Mouse (Mus musculus) cerebellum, postnatal 14 days (tissue): ENCODE data around the gene Trir.

ENCODE experiments used
- DNase-seq, 2 experiments: peaks; one replicate each; pipeline ENCODE4 v3.0.0; 2021; ENCODE audit warnings: mixed read lengths in 2 of 2

Trir gene

GRCm38 (mm10) chr8:85037366-85037680, 10.7 kb downstream of the Trir start:
- no peak for DNase-seq

- peak; percentile 59 to 62 for DNase-seq
Measured at GRCm38 (mm10) chr8:85037681-85038531, 11.3 kb downstream of the Trir start.

- no peak for DNase-seq
Measured at GRCm38 (mm10) chr8:85043619-85044018, 17.0 kb downstream of the Trir start.

GRCm38 (mm10) chr8:85057367-85057766, 30.7 kb downstream of the Trir start:
- DNase-seq: no peak

GRCm38 (mm10) chr8:85059879-85060616, 33.4 kb downstream of the Trir start, which contains the start of gene Fbxw9:
Gene Fbxw9, plus strand, starts transcription at chr8:85060055.
- peak; percentile 93 to 95 for DNase-seq

GRCm38 (mm10) chr8:85062603-85063002, 36.0 kb downstream of the Trir start:
- DNase-seq: no peak

- no peak for DNase-seq
Measured at GRCm38 (mm10) chr8:85065213-85065612, 38.6 kb downstream of the Trir start.

- no peak for DNase-seq
Measured at GRCm38 (mm10) chr8:85067155-85067554, 40.5 kb downstream of the Trir start.

- peak; percentile 41 to 64 for DNase-seq
Measured at GRCm38 (mm10) chr8:85067982-85068381, 41.4 kb downstream of the Trir start, which contains the start of gene Gm5741. Gene Gm5741, minus strand, starts transcription at chr8:85067982.

GRCm38 (mm10) chr8:85071041-85071440, 44.4 kb downstream of the Trir start:
- DNase-seq: peak in 1 of 2 experiments; percentile 29

GRCm38 (mm10) chr8:85071514-85072281, 45.1 kb downstream of the Trir start, which contains the start of gene Dhps:
Gene Dhps, plus strand, starts transcription at chr8:85071757.
- DNase-seq: peak; percentile 91 to 92

GRCm38 (mm10) chr8:85072364-85072929, 45.8 kb downstream of the Trir start:
- no peak for DNase-seq

GRCm38 (mm10) chr8:85073041-85073612, 46.5 kb downstream of the Trir start:
- DNase-seq: no peak

GRCm38 (mm10) chr8:85074167-85074566, 47.5 kb downstream of the Trir start:
- DNase-seq: no peak

- no peak for DNase-seq
Measured at GRCm38 (mm10) chr8:85074617-85075016, 48.0 kb downstream of the Trir start.

- DNase-seq: peak; percentile 65 to 79
Measured at GRCm38 (mm10) chr8:85076001-85076400, 49.4 kb downstream of the Trir start.

GRCm38 (mm10) chr8:85076993-85077392, 50.4 kb downstream of the Trir start:
- peak; percentile 87 for DNase-seq
